Comparison of ENCODE assay signal across 7 mouse cellular contexts in genomic region chr4:147171557-147171956, GRCm38 (mm10). TPM values are rescaled to one million over a fixed set of nuclear protein-coding genes. Genes with fewer than 3 reads are reported as not detected.
DNase-seq lines count a peak whose midpoint lies in the region; ATAC-seq and TF ChIP-seq lines count a peak whose summit lies in the region.
"Not testable (repeated sequence)": the region's sequence is repeated elsewhere in the genome, so short reads cannot be mapped to it uniquely, and the experiment has no call there.

No protein-coding gene starts in this region.

- not testable (repeated sequence) for H3K27me3 ChIP-seq in G1E (ENCODE audit: insufficient read depth, low read length); forebrain, embryonic 11.5 days (ENCODE audit: control insufficient read depth, insufficient read depth, low read length); hindbrain, embryonic 11.5 days (ENCODE audit: control insufficient read depth, insufficient read depth, low read length); intestine, postnatal 0 days (replicated peaks; ENCODE audit: control insufficient read depth, insufficient read depth, low read length); liver, embryonic 13.5 days; midbrain, postnatal 0 days (ENCODE audit: insufficient read depth, low read length)

- not testable (repeated sequence) for H3K9me3 ChIP-seq in G1E (replicated peaks); forebrain, embryonic 11.5 days (ENCODE audit: control insufficient read depth, low read length); hindbrain, embryonic 11.5 days (ENCODE audit: control insufficient read depth, low read length); intestine, postnatal 0 days (ENCODE audit: control insufficient read depth); liver, embryonic 13.5 days (replicated peaks); midbrain, postnatal 0 days (ENCODE audit: low read length)

- peak; percentile 46; the same call in 1 of the 2 replicates for ATAC-seq in G1E (ENCODE audit: extremely low read depth, insufficient number of reproducible peaks, low FRiP score, poor library complexity, severe bottlenecking)
- 0 out of 2 replicates have a peak, but pooled peaks have one; percentile 47 for ATAC-seq in forebrain, embryonic 11.5 days (replicated peaks; ENCODE audit: low FRiP score)
- ATAC-seq in hindbrain, embryonic 11.5 days (ENCODE audit: low FRiP score), result 0 out of 2 replicates have a peak, but pooled peaks have one; percentile 34
- ATAC-seq in intestine, postnatal 0 days, result 0 out of 2 replicates have a peak, but pooled peaks have one; percentile 28
- ATAC-seq in liver, embryonic 13.5 days (ENCODE audit: low read depth), result peak; percentile 73
- peak; percentile 58 for ATAC-seq in megakaryocyte progenitor cell, adult 5-6 weeks (replicated peaks; ENCODE audit: poor library complexity)
- ATAC-seq in midbrain, postnatal 0 days (ENCODE audit: low FRiP score), result 0 out of 2 replicates have a peak, but pooled peaks have one; percentile 45

- not testable (repeated sequence) for H3K4me1 ChIP-seq in G1E (ENCODE audit: insufficient read depth, low read depth, low read length); forebrain, embryonic 11.5 days (replicated peaks; ENCODE audit: control insufficient read depth, insufficient read depth, low read length); hindbrain, embryonic 11.5 days (replicated peaks; ENCODE audit: control insufficient read depth, insufficient read depth, low read length); intestine, postnatal 0 days (replicated peaks; ENCODE audit: control insufficient read depth, insufficient read depth, low read length); liver, embryonic 13.5 days (replicated peaks); midbrain, postnatal 0 days (ENCODE audit: insufficient read depth, low read length)

- not testable (repeated sequence) for H3K27ac ChIP-seq in forebrain, embryonic 11.5 days (ENCODE audit: low read depth, low read length); hindbrain, embryonic 11.5 days (ENCODE audit: low read depth, low read length); intestine, postnatal 0 days (ENCODE audit: low read depth, low read length); liver, embryonic 13.5 days; midbrain, postnatal 0 days (ENCODE audit: low read depth, low read length)

- WGBS in forebrain, embryonic 11.5 days, result no CpG with 5 or more reads among the region's 4 CpGs
- WGBS in hindbrain, embryonic 11.5 days, result no CpG with 5 or more reads among the region's 4 CpGs
- WGBS in intestine, postnatal 0 days, result no CpG with 5 or more reads among the region's 4 CpGs
- WGBS in liver, embryonic 13.5 days (ENCODE audit: insufficient replicate concordance), result 50% methylated on average over 1 of the region's 4 CpGs
- no CpG with 5 or more reads among the region's 4 CpGs for WGBS in midbrain, postnatal 0 days

- H3K4me3 ChIP-seq in G1E (ENCODE audit: low read depth, low read length); forebrain, embryonic 11.5 days (ENCODE audit: low read depth, low read length); hindbrain, embryonic 11.5 days (ENCODE audit: low read depth, low read length); intestine, postnatal 0 days (ENCODE audit: low read depth, low read length); liver, embryonic 13.5 days (replicated peaks); midbrain, postnatal 0 days (ENCODE audit: low read depth, low read length): not testable (repeated sequence)

- H3K9ac ChIP-seq in forebrain, embryonic 11.5 days (ENCODE audit: low read length); hindbrain, embryonic 11.5 days (ENCODE audit: low read depth, low read length); intestine, postnatal 0 days (ENCODE audit: low read depth, low read length); liver, embryonic 13.5 days; midbrain, postnatal 0 days (replicated peaks; ENCODE audit: low read length, poor library complexity, severe bottlenecking): not testable (repeated sequence)

- not testable (repeated sequence) for DNase-seq in G1E (ENCODE audit: low spot score); forebrain, embryonic 11.5 days (ENCODE audit: low spot score); hindbrain, embryonic 11.5 days (ENCODE audit: low spot score); liver, embryonic 13.5 days; midbrain, postnatal 0 days (ENCODE audit: low spot score)

- not testable (repeated sequence) for H3K36me3 ChIP-seq in G1E (replicated peaks); forebrain, embryonic 11.5 days (ENCODE audit: control insufficient read depth, insufficient read depth, low read length); hindbrain, embryonic 11.5 days (ENCODE audit: control insufficient read depth, insufficient read depth, low read length); intestine, postnatal 0 days (ENCODE audit: control insufficient read depth, insufficient read depth); liver, embryonic 13.5 days; midbrain, postnatal 0 days (ENCODE audit: insufficient read depth, low read length)

- TF ChIP-seq CTCF in G1E (IDR thresholded peaks at IDR 0.05; ENCODE audit: low read depth, low read length); intestine, postnatal 0 days (IDR thresholded peaks at IDR 0.05; ENCODE audit: low read depth); midbrain, postnatal 0 days (IDR thresholded peaks at IDR 0.05): not testable (repeated sequence)

- not testable (repeated sequence) for H3K4me2 ChIP-seq in forebrain, embryonic 11.5 days (ENCODE audit: low read depth, low read length, severe bottlenecking); hindbrain, embryonic 11.5 days (replicated peaks; ENCODE audit: low read depth, low read length); intestine, postnatal 0 days (replicated peaks; ENCODE audit: low read depth); liver, embryonic 13.5 days; midbrain, postnatal 0 days (ENCODE audit: low read depth, low read length, poor library complexity, severe bottlenecking)

RNA-seq across cellular contexts. Expression of gene Zfp991, which starts 39.7 kb away (rescaled TPM):
- total RNA-seq in G1E (2014; fragmentation: Nextera tagmentation) (8.4 and 25.2 TPM in 2 replicates), G1E (2017) (8.7 and 10.7 TPM in 2 replicates)
- polyA plus RNA-seq in G1E (2012), result not detected in 2 replicates
- 6.4 and 7.6 TPM in 2 replicates for polyA plus RNA-seq in forebrain, embryonic 11.5 days (2014; fragmentation: Nextera tagmentation; extraction: Ambion mirVana)
- 7.8 and 8.7 TPM in 2 replicates for polyA plus RNA-seq in hindbrain, embryonic 11.5 days (2014; fragmentation: Nextera tagmentation; extraction: Ambion mirVana)
- 9.1 and 9.9 TPM in 2 replicates for polyA plus RNA-seq in intestine, postnatal 0 days (2015; fragmentation: Nextera tagmentation; extraction: Ambion mirVana)
- 6.2 and 6.8 TPM in 2 replicates for polyA plus RNA-seq in liver, embryonic 13.5 days (2015; fragmentation: Nextera tagmentation; extraction: Ambion mirVana)
- 54.7 and 64.7 TPM in 2 replicates for total RNA-seq in megakaryocyte progenitor cell, adult 5-6 weeks (2015)
- 28.4 and 37.4 TPM in 2 replicates for total RNA-seq in megakaryocyte progenitor cell, adult 5-6 weeks (2017)
- total RNA-seq in midbrain, postnatal 0 days (2014; rRNA removed), result 4.1 and 5.7 TPM in 2 replicates
- 4.1 and 5.0 TPM in 2 replicates for polyA plus RNA-seq in midbrain, postnatal 0 days (2015; fragmentation: Nextera tagmentation; extraction: Ambion mirVana)
